Mouse (Mus musculus): ENCODE data around the gene Cdc42bpb. TPM values are rescaled to one million over a fixed set of nuclear protein-coding genes. Genes with fewer than 3 reads are reported as not detected.
A peak's percentile ranks its signal among the peaks of the same experiment; 100 is the strongest.

Gene Cdc42bpb
- total RNA-seq, 2 experiments from 2014 or later, result 1.5 to 5.2 TPM

GRCm38 (mm10) chr12:111349540-111350231 is 27.8 kb downstream of the Cdc42bpb start:
- no peak for ATAC-seq (replicated peaks; ENCODE audit: poor library complexity)

- ATAC-seq (replicated peaks; ENCODE audit: poor library complexity), result no peak
Measured at GRCm38 (mm10) chr12:111343956-111344355, 33.6 kb downstream of the Cdc42bpb start.

- no peak for ATAC-seq (replicated peaks; ENCODE audit: poor library complexity)
Measured at GRCm38 (mm10) chr12:111340692-111341091, 36.8 kb downstream of the Cdc42bpb start.

DNA sequence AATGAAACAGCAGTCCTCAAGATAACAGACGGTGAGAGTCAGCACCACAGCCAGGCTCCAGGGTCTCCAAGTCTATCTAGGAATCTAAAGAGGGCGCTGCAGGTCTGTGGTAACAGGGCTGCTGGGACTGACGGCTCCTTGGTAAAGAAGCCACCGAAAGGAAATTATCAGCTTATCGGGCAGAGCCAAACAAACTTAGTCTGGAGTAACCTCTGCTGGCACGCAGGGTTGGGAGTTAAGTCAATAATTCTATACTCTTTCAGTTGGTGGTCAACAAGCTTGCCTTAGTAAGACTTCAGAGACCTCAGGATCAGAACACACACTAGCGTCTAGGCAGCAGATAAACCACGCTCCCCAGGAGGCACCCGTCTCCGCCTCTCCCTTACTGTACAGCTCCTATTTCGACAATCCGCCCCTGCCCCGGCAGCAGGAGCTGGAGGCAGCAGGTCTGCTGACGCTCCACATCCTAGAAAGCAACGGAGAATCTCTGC is 39.6 kb downstream of the Cdc42bpb start:
- ATAC-seq (replicated peaks; ENCODE audit: poor library complexity), result peak; percentile 68

- no peak for ATAC-seq (replicated peaks; ENCODE audit: poor library complexity)
Measured at GRCm38 (mm10) chr12:111333020-111333605, 44.4 kb downstream of the Cdc42bpb start.

DNA sequence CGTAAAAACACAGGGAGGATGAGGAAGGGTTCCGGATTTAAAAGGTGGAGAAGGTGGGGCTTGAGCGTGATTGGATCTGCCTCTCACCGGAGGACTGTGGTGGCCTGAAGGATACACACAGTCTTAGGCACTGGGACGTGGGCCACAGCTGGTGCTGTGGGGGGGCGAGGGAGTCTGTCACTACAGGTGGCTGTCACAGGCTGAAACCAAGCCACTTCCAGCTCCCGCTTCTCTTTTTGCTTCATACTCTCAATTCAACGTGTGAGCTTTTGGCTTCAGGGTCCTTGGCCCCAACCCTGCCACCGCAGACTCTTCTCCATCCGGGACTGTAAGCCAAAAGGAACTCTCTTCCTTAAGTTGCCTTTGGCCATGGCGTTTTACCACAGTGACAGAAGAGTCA is 45.1 kb downstream of the Cdc42bpb start:
- no peak for ATAC-seq (replicated peaks; ENCODE audit: poor library complexity)

GRCm38 (mm10) chr12:111331573-111331972 is 45.9 kb downstream of the Cdc42bpb start:
- ATAC-seq (replicated peaks; ENCODE audit: poor library complexity), result no peak

DNA sequence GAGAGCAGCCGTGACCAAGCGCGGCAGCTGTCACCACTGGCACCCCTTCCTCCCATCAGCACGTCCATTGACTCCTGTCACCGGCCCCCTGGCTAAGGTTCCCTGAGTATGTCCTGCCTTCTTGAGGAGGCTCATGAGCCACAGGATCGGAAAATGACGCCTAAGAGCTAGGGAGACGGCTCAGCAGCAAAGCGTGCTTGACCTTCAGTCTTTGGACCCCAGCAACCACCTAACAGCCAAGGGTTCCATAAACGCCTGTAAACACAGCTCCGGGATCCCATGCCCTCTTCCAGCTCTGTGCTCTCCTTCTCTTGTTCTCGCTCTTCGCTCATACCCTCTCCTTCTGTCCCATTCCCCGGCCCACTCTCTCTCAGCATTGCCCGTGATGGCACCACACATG is 48.2 kb downstream of the Cdc42bpb start:
- no peak for ATAC-seq (replicated peaks; ENCODE audit: poor library complexity)

DNA sequence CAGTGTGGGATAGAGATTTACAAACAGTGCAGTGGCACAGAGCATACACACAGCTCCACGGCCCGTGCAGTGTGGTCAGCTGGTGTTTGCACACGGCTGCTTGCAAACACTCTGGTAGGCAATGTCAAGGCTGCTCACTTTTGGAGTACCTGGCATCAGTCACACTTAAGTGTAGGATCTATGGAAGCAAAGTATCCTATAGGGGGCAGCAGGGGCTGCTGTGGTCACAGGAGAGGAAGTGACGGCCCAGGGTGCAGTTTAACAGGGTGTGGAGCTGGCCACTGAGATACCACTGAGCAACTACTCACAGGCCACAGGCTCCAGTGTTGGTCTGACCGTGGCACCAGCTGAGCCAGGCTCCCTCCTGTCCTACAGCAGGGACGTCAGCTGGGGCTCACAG is 49.2 kb downstream of the Cdc42bpb start:
- ATAC-seq (replicated peaks; ENCODE audit: poor library complexity), result peak; percentile 87

DNA sequence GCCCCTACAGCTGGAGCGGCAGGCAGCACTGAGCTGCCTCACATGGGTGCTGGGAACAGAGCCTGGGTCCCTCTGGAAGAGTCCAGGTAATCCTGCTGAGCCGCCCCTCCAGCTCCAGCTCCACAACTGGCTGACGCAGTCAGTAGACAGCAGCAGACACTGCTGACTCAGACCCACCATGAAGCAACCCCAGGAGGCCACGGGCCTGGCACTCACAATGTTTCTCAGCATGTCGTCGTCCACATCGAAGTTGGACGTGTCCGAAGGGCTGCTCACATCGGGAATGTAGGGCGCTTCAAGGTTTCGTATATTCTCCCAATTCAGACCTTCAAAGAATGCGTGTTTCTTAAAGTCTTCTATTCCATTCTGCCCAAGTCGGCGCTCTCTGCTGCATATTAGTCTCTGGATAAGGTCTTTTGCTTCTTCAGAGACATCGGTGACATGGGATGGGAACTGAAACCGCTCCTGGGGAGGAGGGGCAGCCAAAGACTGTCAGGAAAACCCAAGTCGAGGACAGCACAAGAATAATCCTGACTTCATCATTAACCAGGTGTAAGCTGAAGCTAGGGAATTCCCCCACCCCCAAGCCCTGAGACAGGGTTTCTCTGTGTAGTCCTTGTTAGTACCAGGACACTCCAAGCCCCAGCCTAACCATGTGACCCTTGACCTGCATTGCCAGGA is 51.6 kb downstream of the Cdc42bpb start:
- ATAC-seq (replicated peaks; ENCODE audit: poor library complexity), result no peak

- no peak for ATAC-seq (replicated peaks; ENCODE audit: poor library complexity)
Measured at GRCm38 (mm10) chr12:111324949-111325348, 52.6 kb downstream of the Cdc42bpb start.

DNA sequence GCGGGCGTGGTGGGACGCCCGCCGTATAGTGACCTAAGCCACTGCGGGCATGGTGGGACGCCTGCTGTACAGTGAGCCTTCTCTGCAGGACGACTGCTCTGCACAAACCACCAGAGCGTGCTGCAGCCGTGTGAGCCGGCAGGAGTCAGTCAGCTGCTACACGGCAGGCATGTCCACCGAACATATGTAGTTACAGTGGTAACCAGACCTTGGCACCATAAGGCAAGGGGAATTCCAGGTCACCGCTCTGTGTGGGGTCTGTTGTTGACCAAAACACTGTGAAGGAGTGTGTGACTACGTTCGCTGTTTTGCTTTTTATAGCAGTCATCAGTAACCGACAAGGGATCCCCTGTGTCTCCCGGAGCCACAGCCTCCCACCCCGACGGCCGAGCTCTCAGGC is 53.0 kb downstream of the Cdc42bpb start:
- no peak for ATAC-seq (replicated peaks; ENCODE audit: poor library complexity)

- no peak for ATAC-seq (replicated peaks; ENCODE audit: poor library complexity)
Measured at GRCm38 (mm10) chr12:111323423-111323822, 54.1 kb downstream of the Cdc42bpb start.

GRCm38 (mm10) chr12:111321832-111322231 is 55.7 kb downstream of the Cdc42bpb start:
- ATAC-seq (replicated peaks; ENCODE audit: poor library complexity), result no peak

- ATAC-seq (replicated peaks; ENCODE audit: poor library complexity), result no peak
Measured at GRCm38 (mm10) chr12:111320549-111320948, 57.0 kb downstream of the Cdc42bpb start.

DNA sequence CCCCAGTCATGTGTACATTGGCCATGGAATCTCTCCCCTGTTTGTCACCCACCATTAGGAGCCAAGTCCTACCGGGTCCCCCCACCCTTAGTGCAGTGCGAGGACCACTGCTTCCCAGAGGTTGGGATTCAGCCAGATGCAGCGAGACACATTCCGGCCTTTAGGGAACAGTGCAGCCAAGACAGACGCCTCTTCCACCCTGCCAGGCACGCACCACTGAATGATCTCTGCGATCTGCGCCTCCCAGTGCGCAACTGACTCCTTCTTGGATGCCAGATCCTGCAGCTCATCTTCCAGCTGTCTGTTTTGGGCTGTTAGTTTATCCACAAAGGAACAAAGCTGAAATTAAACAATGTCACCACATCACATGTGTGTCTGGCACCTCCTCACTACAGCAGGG is 59.8 kb downstream of the Cdc42bpb start:
- no peak for ATAC-seq (replicated peaks; ENCODE audit: poor library complexity)

- ATAC-seq (replicated peaks; ENCODE audit: poor library complexity), result no peak
Measured at GRCm38 (mm10) chr12:111314273-111314672, 63.2 kb downstream of the Cdc42bpb start.

- no peak for ATAC-seq (replicated peaks; ENCODE audit: poor library complexity)
Measured at GRCm38 (mm10) chr12:111311775-111312174, 65.7 kb downstream of the Cdc42bpb start.

DNA sequence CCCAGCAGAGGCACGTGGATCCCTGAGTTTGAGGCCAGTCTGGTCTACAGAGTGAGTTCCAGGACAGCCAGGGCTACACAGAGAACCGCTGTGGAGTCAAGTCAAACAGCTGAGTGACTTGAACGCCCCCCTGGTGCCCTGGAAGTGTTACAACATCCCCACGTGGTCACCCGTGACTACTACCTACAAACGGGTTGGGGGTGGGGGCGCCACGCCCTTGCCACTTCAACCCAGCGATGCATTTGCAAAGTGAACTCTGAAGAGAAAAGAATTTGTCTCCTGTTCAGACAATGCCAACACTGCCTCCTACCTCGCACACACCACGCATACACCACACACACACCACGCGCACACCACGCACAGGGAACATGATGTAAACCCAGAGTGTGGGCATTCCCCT is 67.6 kb downstream of the Cdc42bpb start:
- no peak for ATAC-seq (replicated peaks; ENCODE audit: poor library complexity)

- peak; percentile 84 for ATAC-seq (replicated peaks; ENCODE audit: poor library complexity)
Measured at GRCm38 (mm10) chr12:111309256-111309655, 68.3 kb downstream of the Cdc42bpb start.

GRCm38 (mm10) chr12:111306821-111307220 is 70.7 kb downstream of the Cdc42bpb start:
- ATAC-seq (replicated peaks; ENCODE audit: poor library complexity), result no peak

Data from megakaryocyte progenitor cell, adult 5-6 weeks (primary cell).